Mouse (Mus musculus) layer of hippocampus, postnatal 25 days (tissue): ENCODE results near the gene Gm10320. TPM values are rescaled to one million over a fixed set of nuclear protein-coding genes. Genes with fewer than 3 reads are reported as not detected.

Experiments used
- DNase-seq, 2 experiments: peaks; one replicate each; pipeline ENCODE4 v3.0.0; 2022; ENCODE audit warnings: mixed read lengths in 2 of 2, low spot score in 1 of 2; ENCODE audit errors: extremely low spot score in 1 of 2
- total RNA-seq, 2 experiments: library from RNA; stranded (reverse); gene quantifications; 2 replicates each; pipeline ENCODE4 v1.2.3; 2021

Gene Gm10320
- not detected for total RNA-seq

- DNase-seq = no peak
Measured at GRCm38 (mm10) chr13:98491909-98492308, at the start of gene Gm10320. Gm10320 (minus strand) TSS chr13:98492001.

GRCm38 (mm10) chr13:98541601-98542000 is 49.8 kb upstream of the Gm10320 start:
- DNase-seq = no peak

- DNase-seq = no peak
Measured at GRCm38 (mm10) chr13:98540206-98540605, 48.4 kb upstream of the Gm10320 start.

GRCm38 (mm10) chr13:98539311-98539710 is 47.5 kb upstream of the Gm10320 start:
- no peak for DNase-seq

GRCm38 (mm10) chr13:98538587-98538986 is 46.8 kb upstream of the Gm10320 start:
- DNase-seq = no peak

- no peak for DNase-seq
Measured at GRCm38 (mm10) chr13:98534913-98535262, 43.1 kb upstream of the Gm10320 start.

- no peak for DNase-seq
Measured at GRCm38 (mm10) chr13:98534190-98534912, 42.5 kb upstream of the Gm10320 start.

GRCm38 (mm10) chr13:98533415-98533814 is 41.6 kb upstream of the Gm10320 start:
- no peak for DNase-seq

GRCm38 (mm10) chr13:98532699-98533375 is 41.0 kb upstream of the Gm10320 start:
- DNase-seq = no peak

GRCm38 (mm10) chr13:98531976-98532375 is 40.2 kb upstream of the Gm10320 start:
- no peak for DNase-seq

GRCm38 (mm10) chr13:98531306-98531705 is 39.5 kb upstream of the Gm10320 start:
- no peak for DNase-seq

GRCm38 (mm10) chr13:98523719-98524316 is 32.0 kb upstream of the Gm10320 start:
- DNase-seq = no peak

- no peak for DNase-seq
Measured at GRCm38 (mm10) chr13:98518341-98518740, 26.5 kb upstream of the Gm10320 start.

GRCm38 (mm10) chr13:98517666-98518065 is 25.9 kb upstream of the Gm10320 start:
- no peak for DNase-seq

GRCm38 (mm10) chr13:98516985-98517384 is 25.2 kb upstream of the Gm10320 start:
- peak in 1 of 2 experiments; percentile 56 for DNase-seq

- no peak for DNase-seq
Measured at GRCm38 (mm10) chr13:98512066-98512465, 20.3 kb upstream of the Gm10320 start.

GRCm38 (mm10) chr13:98507656-98508055 is 15.9 kb upstream of the Gm10320 start:
- DNase-seq = no peak

GRCm38 (mm10) chr13:98506496-98506895 is 14.7 kb upstream of the Gm10320 start:
- DNase-seq = no peak

- no peak for DNase-seq
Measured at GRCm38 (mm10) chr13:98505989-98506388, 14.2 kb upstream of the Gm10320 start.

GRCm38 (mm10) chr13:98505489-98505857 is 13.7 kb upstream of the Gm10320 start:
- no peak for DNase-seq

- DNase-seq = no peak
Measured at GRCm38 (mm10) chr13:98504661-98505488, 13.1 kb upstream of the Gm10320 start.
